In genomic region chr6:51399113-51399518, GRCm38 (mm10) we compare ENCODE assay signal across 7 mouse cellular contexts. TPM values are rescaled to one million over a fixed set of nuclear protein-coding genes. Genes with fewer than 3 reads are reported as not detected.
DNase-seq lines count a peak whose midpoint lies in the region; ATAC-seq lines count a peak whose summit lies in the region.

No protein-coding gene starts in this region.

- H3K9ac ChIP-seq in embryonic facial prominence, embryonic 14.5 days (ENCODE audit: low read depth, low read length) = no peak overlapping the region
- no peak overlapping the region for H3K9ac ChIP-seq in hindbrain, embryonic 15.5 days
- no peak overlapping the region for H3K9ac ChIP-seq in liver, embryonic 16.5 days (ENCODE audit: low read depth, low read length)

- H3K27me3 ChIP-seq in embryonic facial prominence, embryonic 14.5 days (replicated peaks; ENCODE audit: control insufficient read depth, insufficient read depth, low read length) = no peaks in the 10 kb centered on the region
- no peaks in the 10 kb centered on the region for H3K27me3 ChIP-seq in hindbrain, embryonic 15.5 days
- no peaks in the 10 kb centered on the region for H3K27me3 ChIP-seq in liver, embryonic 16.5 days (ENCODE audit: control insufficient read depth, insufficient read depth, low read depth, low read length)

- H3K4me3 ChIP-seq in embryonic facial prominence, embryonic 14.5 days (ENCODE audit: low read depth, low read length) = no peak overlapping the region
- no peak overlapping the region for H3K4me3 ChIP-seq in hindbrain, embryonic 15.5 days
- H3K4me3 ChIP-seq in liver, embryonic 16.5 days (ENCODE audit: low read depth, low read length) = no peak overlapping the region

- peaks cover 11% of the 10 kb centered on the region for H3K4me1 ChIP-seq in embryonic facial prominence, embryonic 14.5 days (ENCODE audit: control insufficient read depth, insufficient read depth, low read length)
- H3K4me1 ChIP-seq in hindbrain, embryonic 15.5 days (replicated peaks) = 0 out of 2 replicates have a peak, but pooled peaks cover 5% of the 10 kb centered on the region
- H3K4me1 ChIP-seq in liver, embryonic 16.5 days (ENCODE audit: control insufficient read depth, low read depth, low read length) = peaks cover 4% of the 10 kb centered on the region

- 24% methylated on average over 6 of the region's 6 CpGs for WGBS in embryonic facial prominence, embryonic 14.5 days
- 15% methylated on average over 6 of the region's 6 CpGs for WGBS in hindbrain, embryonic 15.5 days
- WGBS in liver, embryonic 16.5 days (ENCODE audit: insufficient replicate concordance) = 24% methylated on average over 6 of the region's 6 CpGs

- no peaks in the 10 kb centered on the region for H3K9me3 ChIP-seq in embryonic facial prominence, embryonic 14.5 days (ENCODE audit: control insufficient read depth, low read length)
- no peaks in the 10 kb centered on the region for H3K9me3 ChIP-seq in hindbrain, embryonic 15.5 days
- H3K9me3 ChIP-seq in liver, embryonic 16.5 days (replicated peaks; ENCODE audit: control insufficient read depth, low read length) = no peaks in the 10 kb centered on the region

- peak; percentile 91 for DNase-seq in ZHBTc4 (ENCODE audit: low read depth, low spot score)
- peak; percentile 70 for DNase-seq in embryonic facial prominence, embryonic 14.5 days (ENCODE audit: low spot score)
- peak; percentile 70 for DNase-seq in testis, postnatal 10 days (ENCODE audit: low spot score)
- DNase-seq in thymus, postnatal 0 days (ENCODE audit: low spot score) = no peak
- DNase-seq in cerebellum, postnatal 36 days = no peak

- H3K36me3 ChIP-seq in embryonic facial prominence, embryonic 14.5 days (ENCODE audit: control insufficient read depth, insufficient read depth, low read length) = no peaks in the 10 kb centered on the region
- no peaks in the 10 kb centered on the region for H3K36me3 ChIP-seq in hindbrain, embryonic 15.5 days
- H3K36me3 ChIP-seq in liver, embryonic 16.5 days (ENCODE audit: control insufficient read depth, insufficient read depth) = no peaks in the 10 kb centered on the region

- ATAC-seq in embryonic facial prominence, embryonic 14.5 days (ENCODE audit: low read depth) = peak; percentile 56
- ATAC-seq in hindbrain, embryonic 15.5 days (ENCODE audit: low FRiP score, low read depth) = peak; percentile 66; the same call in 1 of the 2 replicates
- ATAC-seq in liver, embryonic 16.5 days (ENCODE audit: low read depth) = peak; percentile 76

- no peak overlapping the region for H3K27ac ChIP-seq in embryonic facial prominence, embryonic 14.5 days (replicated peaks; ENCODE audit: low read depth, low read length)
- no peak overlapping the region for H3K27ac ChIP-seq in hindbrain, embryonic 15.5 days (replicated peaks)
- H3K27ac ChIP-seq in liver, embryonic 16.5 days (ENCODE audit: low read length) = no peak overlapping the region

- no peak overlapping the region for H3K4me2 ChIP-seq in embryonic facial prominence, embryonic 14.5 days (ENCODE audit: low read depth, low read length)
- H3K4me2 ChIP-seq in hindbrain, embryonic 15.5 days = no peak overlapping the region
- H3K4me2 ChIP-seq in liver, embryonic 16.5 days (ENCODE audit: low read depth, low read length) = no peak overlapping the region

RNA-seq across cellular contexts. Expression of gene Nfe2l3, which starts 33.4 kb away (rescaled TPM):
- polyA plus RNA-seq in embryonic facial prominence, embryonic 14.5 days (2014; fragmentation: Nextera tagmentation; extraction: Ambion mirVana) = 4.0 and 4.1 TPM in 2 replicates
- 7.4 and 7.5 TPM in 2 replicates for polyA plus RNA-seq in hindbrain, embryonic 15.5 days (2015; fragmentation: Nextera tagmentation; extraction: Ambion mirVana)
- 0.15 and 0.21 TPM in 2 replicates for polyA plus RNA-seq in liver, embryonic 16.5 days (2015; fragmentation: Nextera tagmentation; extraction: Ambion mirVana)
- 15.0 and 15.6 TPM in 2 replicates for polyA plus RNA-seq in thymus, postnatal 0 days (2015; fragmentation: Nextera tagmentation; extraction: Ambion mirVana)

Comparison
In these comparisons a context has a peak if more than half of its experiments do, and no peak if none do; other contexts are left out.
1. DNase-seq: peak in ZHBTc4 (single experiment), embryonic facial prominence, embryonic 14.5 days (single experiment) and testis, postnatal 10 days (single experiment); none in thymus, postnatal 0 days (single experiment) and cerebellum, postnatal 36 days (0 of 2).
2. Peak in every context shown above with its lines, with median percentiles within 50 percentile points of each other: ATAC-seq.